Mouse (Mus musculus): ENCODE results near the gene Trim7. TPM values are rescaled to one million over a fixed set of nuclear protein-coding genes. Genes with fewer than 3 reads are reported as not detected.
A peak's percentile ranks its signal among the peaks of the same experiment; 100 is the strongest.
"Not testable (repeated sequence)": the region's sequence is repeated elsewhere in the genome, so short reads cannot be mapped to it uniquely, and the experiment has no call there.

Trim7 gene
- total RNA-seq, 1 experiment from 2014 or later = 167 TPM

DNA sequence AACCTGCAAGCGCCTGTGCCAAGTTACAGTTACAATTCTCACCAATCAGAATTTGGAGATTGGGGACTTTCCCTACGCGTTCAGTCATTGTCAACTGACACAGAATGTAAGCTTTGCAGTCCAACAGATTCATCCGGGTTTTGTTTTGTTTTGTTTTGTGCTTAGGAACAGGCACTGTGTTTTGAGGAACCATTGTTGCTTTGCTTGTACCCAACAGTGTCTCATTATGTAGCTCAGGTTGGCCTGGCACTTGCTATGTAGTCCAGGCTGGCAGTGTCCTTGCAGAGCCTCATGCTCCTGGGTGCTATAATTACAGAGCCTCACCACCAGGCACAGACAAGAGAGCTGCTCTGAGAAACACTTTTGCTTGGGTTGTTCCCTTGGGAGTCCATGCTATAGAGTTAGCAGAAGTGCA lies 16.4 kb downstream of the Trim7 start:
- ATAC-seq (ENCODE audit: extremely low read depth, insufficient number of reproducible peaks, low FRiP score, poor library complexity, severe bottlenecking) = peak; percentile 38

DNA sequence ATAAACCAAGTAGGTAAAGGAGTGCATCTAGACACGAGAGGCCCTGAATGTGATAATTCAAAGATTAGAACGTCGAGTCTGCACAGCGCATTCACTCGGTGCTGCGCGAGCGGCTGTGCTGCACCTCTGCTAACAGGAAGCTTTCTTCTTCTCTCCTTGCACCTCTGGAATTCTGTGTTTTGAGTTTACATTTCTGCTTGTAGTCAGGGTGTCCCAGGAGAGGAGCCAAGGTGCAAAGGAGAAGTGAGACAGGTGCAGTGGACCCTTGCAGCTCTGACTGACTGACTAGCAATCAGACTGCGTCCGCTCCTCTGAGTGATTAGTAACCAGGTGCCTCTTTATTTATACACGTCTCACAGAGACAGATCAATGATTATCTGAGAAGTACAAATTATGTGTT lies 17.3 kb downstream of the Trim7 start:
- ATAC-seq (ENCODE audit: extremely low read depth, insufficient number of reproducible peaks, low FRiP score, poor library complexity, severe bottlenecking) = peak; percentile 68

GRCm38 (mm10) chr11:48844309-48844708 lies 18.4 kb downstream of the Trim7 start:
- no peak for ATAC-seq (ENCODE audit: extremely low read depth, insufficient number of reproducible peaks, low FRiP score, poor library complexity, severe bottlenecking)

- no peak for ATAC-seq (ENCODE audit: extremely low read depth, insufficient number of reproducible peaks, low FRiP score, poor library complexity, severe bottlenecking)
Observed at GRCm38 (mm10) chr11:48845244-48845815, 19.4 kb downstream of the Trim7 start.

- not testable (repeated sequence) for ATAC-seq (ENCODE audit: extremely low read depth, insufficient number of reproducible peaks, low FRiP score, poor library complexity, severe bottlenecking)
Observed at GRCm38 (mm10) chr11:48846362-48846761, 20.4 kb downstream of the Trim7 start.

GRCm38 (mm10) chr11:48846881-48847280 lies 20.9 kb downstream of the Trim7 start:
- ATAC-seq (ENCODE audit: extremely low read depth, insufficient number of reproducible peaks, low FRiP score, poor library complexity, severe bottlenecking) = no peak

DNA sequence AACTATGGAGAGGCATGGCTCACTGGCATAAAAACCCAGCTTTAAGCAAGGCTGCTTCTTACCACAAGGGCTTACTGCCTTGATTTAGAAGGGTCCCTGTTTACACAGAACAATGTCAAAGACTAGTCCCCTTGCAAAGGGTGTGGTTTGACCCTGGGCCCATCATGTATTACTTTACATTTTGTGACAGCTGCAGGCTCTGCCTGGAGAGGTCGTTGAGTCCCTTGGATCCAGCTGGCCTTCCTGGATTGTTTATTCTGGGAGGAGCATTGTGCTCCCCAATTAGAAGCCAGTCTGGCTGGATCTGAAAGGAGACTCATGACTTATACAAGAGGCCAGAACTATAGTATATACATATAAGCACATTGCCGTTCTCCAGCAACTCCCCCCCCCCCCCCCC lies 24.3 kb downstream of the Trim7 start:
- ATAC-seq (ENCODE audit: extremely low read depth, insufficient number of reproducible peaks, low FRiP score, poor library complexity, severe bottlenecking) = no peak

GRCm38 (mm10) chr11:48851270-48851995 lies 25.5 kb downstream of the Trim7 start:
- ATAC-seq (ENCODE audit: extremely low read depth, insufficient number of reproducible peaks, low FRiP score, poor library complexity, severe bottlenecking) = no peak

- ATAC-seq (ENCODE audit: extremely low read depth, insufficient number of reproducible peaks, low FRiP score, poor library complexity, severe bottlenecking) = no peak
Observed at GRCm38 (mm10) chr11:48852190-48852589, 26.2 kb downstream of the Trim7 start.

- ATAC-seq (ENCODE audit: extremely low read depth, insufficient number of reproducible peaks, low FRiP score, poor library complexity, severe bottlenecking) = no peak
Observed at GRCm38 (mm10) chr11:48852624-48853473, 26.9 kb downstream of the Trim7 start.

- peak; percentile 67 for ATAC-seq (ENCODE audit: extremely low read depth, insufficient number of reproducible peaks, low FRiP score, poor library complexity, severe bottlenecking)
Observed at GRCm38 (mm10) chr11:48853474-48854180, 27.7 kb downstream of the Trim7 start.

- ATAC-seq (ENCODE audit: extremely low read depth, insufficient number of reproducible peaks, low FRiP score, poor library complexity, severe bottlenecking) = peak; percentile 58
Observed at GRCm38 (mm10) chr11:48859014-48859413, 33.1 kb downstream of the Trim7 start.

DNA sequence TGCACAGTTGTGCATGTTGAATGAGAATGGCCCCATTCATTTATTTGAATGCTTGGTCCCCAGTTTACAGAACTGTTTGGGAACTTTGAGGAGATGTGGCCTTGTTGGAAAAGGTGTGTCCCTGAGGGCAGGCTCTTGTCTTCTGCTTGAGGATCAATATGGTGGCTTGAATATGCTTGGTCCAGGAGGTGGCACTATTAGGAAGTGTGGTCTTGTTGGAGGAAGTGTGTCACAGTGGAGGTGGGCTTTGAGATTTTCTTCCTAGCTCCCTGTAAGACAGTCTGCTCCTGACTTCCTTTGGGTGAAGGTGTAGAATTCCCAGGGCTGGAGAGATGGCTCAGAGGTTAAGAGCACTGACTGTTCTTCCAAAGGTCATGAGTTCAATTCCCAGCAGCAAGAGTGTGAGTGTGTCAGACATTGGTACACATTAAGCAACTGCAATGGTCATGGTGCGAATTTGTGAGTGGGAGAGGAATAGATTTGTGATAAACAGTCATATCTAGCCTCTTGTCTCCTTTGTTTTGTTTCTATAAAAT lies 36.9 kb downstream of the Trim7 start:
- no peak for ATAC-seq (ENCODE audit: extremely low read depth, insufficient number of reproducible peaks, low FRiP score, poor library complexity, severe bottlenecking)

DNA sequence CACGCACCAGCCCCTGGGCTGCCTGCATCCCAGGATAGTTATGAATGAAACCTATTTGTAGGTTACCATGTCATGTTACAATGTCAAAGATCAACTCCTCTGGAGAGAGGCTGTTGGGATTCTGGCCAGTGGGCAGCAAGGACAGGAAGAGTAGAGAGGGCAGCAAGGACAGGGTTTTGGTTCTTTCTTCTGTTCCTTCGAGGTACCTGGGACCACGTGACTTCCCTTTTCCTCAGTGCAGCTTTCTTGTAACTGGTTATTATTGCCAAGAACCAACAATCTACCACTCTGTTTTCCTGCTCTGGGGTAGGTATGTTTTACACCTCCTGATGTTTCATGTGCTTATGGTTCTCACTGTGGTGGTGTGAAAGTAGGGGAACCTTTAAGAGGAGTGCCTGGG lies 37.9 kb downstream of the Trim7 start:
- ATAC-seq (ENCODE audit: extremely low read depth, insufficient number of reproducible peaks, low FRiP score, poor library complexity, severe bottlenecking) = no peak

DNA sequence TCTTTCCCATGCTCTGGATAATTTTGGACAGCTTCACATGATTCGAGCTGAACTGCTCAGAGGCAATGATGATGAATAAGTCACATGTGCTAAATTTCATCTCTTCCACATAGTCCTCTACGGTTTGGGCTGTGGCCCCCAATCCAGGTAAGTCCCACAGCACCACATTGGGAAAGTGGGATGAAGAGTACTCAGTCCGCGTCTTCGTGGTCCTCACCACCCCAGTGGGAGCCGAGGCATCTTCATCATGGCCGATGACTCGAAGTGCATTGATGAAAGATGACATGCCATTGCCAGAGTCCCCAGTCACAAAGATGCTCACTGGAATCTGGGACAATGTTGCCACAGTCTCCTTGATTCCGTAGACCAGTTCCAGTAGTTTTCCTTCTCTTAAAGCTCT lies 40.5 kb downstream of the Trim7 start:
- no peak for ATAC-seq (ENCODE audit: extremely low read depth, insufficient number of reproducible peaks, low FRiP score, poor library complexity, severe bottlenecking)

- no peak for ATAC-seq (ENCODE audit: extremely low read depth, insufficient number of reproducible peaks, low FRiP score, poor library complexity, severe bottlenecking)
Observed at GRCm38 (mm10) chr11:48869380-48870110, 43.6 kb downstream of the Trim7 start.

DNA sequence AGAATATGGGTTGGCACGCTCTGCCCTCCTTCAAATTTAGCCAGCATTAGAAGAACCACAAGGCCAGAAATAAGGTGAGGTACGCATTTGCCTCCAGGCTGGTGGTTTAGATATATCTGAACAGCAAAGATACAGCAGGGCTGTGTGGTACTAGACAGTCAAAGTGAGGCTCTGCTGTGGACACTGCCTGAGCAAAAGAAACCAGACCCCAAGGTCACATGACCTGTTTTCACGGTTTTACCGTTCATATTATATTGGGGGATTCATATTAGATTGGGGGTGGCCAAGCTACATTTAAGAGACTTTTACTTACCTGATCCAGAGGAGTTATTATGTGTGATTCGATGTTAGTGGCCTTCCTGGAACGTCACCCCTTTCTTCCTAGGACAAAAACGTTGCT lies 44.8 kb downstream of the Trim7 start:
- no peak for ATAC-seq (ENCODE audit: extremely low read depth, insufficient number of reproducible peaks, low FRiP score, poor library complexity, severe bottlenecking)

DNA sequence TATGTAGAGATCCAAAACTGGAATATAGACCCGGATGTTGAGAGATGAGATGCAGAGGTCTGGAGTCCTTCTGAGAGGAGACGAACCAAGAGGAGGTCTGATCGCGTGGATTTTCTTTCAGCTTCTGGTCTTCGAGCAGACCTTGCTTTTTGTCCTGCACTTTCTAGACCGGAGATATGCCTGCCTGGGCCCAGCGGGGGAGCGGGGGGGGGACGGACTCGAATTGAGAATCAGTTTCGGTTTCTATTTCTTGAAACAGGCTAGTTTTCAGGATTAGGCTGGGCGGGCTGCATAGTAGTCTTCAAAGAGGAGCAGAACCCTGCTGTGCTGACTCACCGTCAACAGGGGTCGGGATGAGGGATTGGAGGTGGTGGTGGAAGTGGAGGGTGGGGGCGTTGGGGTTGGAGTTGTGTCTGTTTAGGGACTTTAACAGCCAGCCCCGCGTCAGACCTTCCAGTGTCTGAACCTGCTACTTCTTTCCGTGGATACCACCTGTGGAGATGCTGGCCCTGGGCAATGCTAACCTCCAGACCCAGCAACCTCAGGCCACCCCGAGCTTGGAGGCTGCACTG lies 45.3 kb downstream of the Trim7 start, which contains the start of gene Irgm1:
Gene Irgm1 (minus strand): TSS at position 483 of the 572 bp plus-strand sequence.
- ATAC-seq (ENCODE audit: extremely low read depth, insufficient number of reproducible peaks, low FRiP score, poor library complexity, severe bottlenecking) = peak; percentile 61
